Mouse (Mus musculus) left cerebral cortex, postnatal 14 days (tissue): ENCODE results near the gene Scml4. TPM values are rescaled to one million over a fixed set of nuclear protein-coding genes. Genes with fewer than 3 reads are reported as not detected.

ENCODE experiments used
- DNase-seq, 2 experiments: peaks; one replicate each; pipeline ENCODE4 v3.0.0; 2021 to 2022; ENCODE audit warnings: low spot score in 2 of 2, mixed read lengths in 1 of 2
- intact Hi-C: fragments of 180-260 bp; cut with DNase I; formaldehyde crosslinking; loops from one replicate; pipeline ENCODE4 v1.15.1; 2025
- total RNA-seq, 2 experiments: library from RNA; stranded (reverse); gene quantifications; 2 replicates each; pipeline ENCODE4 v1.2.3; 2021

Scml4 gene
- total RNA-seq, 2 experiments from 2014 or later: 4.1 to 5.4 TPM

GRCm38 (mm10) chr10:42893857-42894256, 33.7 kb downstream of the Scml4 start:
- intact Hi-C loops: no loop called here
- DNase-seq: no peak

DNA sequence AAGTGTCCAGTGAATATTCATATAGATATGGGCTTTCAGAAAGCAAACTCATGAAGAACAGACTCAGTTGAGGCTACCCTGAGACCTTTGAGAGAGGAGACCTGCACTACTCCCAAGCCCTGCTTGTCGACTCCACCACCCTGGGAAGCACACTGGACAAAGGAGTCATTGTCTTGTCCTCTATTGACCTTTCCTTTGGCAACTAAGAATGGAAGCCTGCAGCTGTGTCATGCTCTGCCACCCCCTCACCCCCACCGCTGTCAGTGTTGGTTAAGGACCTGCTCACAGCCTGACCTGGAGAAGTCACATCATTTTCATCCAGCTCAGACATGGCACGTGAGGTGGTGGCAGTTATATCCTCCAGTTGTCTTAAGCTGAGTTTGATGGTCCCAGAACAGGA, 34.1 kb downstream of the Scml4 start:
- intact Hi-C loops: no loop called here
- no peak for DNase-seq

DNA sequence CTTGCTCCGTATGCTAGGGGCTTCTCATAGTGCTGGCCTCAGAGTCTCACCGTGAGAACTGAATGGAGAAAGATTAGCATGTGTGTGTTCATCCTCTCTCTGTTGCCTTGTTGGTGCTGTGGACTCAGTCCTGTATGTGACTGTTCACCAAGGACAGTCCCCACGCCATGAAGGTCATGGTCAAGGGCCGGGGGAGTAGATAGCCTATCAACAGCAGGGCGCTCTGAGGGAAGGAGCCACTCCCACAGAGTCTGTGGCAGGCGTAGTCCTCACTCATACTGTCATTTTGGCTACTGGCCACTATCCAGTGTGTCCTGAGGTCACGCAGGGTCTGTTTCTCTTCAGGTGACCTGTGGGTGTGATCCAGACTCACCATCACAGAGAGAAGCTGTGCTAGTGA, 34.5 kb downstream of the Scml4 start:
- intact Hi-C loops: no loop called here
- no peak for DNase-seq

GRCm38 (mm10) chr10:42896621-42897020, 36.5 kb downstream of the Scml4 start:
- no peak for DNase-seq
- intact Hi-C loops: no loop called here

DNA sequence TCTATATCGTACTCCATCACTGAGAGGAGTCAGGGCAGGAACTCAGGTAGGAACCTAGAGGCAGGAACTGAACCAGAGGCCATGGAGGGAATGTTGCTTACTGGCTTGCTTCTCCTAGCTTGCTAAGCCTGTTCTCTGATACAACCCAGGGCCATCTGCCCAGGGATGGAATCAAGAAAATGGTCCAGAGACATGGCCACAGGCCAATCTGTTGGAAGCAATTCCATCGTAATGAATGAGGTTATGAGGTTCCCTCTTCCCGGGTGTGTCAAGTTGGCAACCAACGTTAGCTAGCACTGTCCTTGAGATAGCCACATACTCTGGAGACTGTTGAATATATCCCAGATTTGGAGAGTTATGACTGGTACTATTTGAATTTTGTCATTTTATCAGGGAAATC, 37.0 kb downstream of the Scml4 start:
- DNase-seq: no peak
- intact Hi-C loops: no loop called here

DNA sequence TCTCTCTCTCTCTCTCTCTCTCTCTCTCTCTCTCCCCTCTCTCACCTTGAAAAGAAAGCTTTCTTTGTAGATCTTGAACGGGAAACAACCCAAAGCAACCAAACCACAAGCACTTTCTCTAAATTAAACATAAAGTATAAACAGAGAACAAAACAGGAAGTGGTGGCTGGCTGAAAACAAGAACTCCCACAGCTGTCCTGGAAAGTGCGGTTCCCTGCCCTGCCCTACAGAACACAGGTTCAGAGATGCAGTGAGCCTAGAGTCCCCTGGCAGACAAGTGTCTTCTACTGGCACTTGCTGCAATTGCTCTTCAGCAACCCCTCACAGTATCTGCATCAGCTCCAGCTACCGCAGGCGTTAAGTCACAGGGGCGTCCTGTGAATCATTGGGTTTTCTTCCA, 37.5 kb downstream of the Scml4 start:
- intact Hi-C loops: no loop called here
- DNase-seq: no peak

- DNase-seq: no peak
- intact Hi-C loops: no loop called here
Observed at GRCm38 (mm10) chr10:42901361-42901760, 41.2 kb downstream of the Scml4 start.

GRCm38 (mm10) chr10:42903054-42903453, 42.9 kb downstream of the Scml4 start:
- intact Hi-C loops: no loop called here

GRCm38 (mm10) chr10:42908562-42908961, 48.4 kb downstream of the Scml4 start:
- intact Hi-C loops: no loop called here
- DNase-seq: no peak

More at GRCm38 (mm10) chr10:42903054-42903453, 42.9 kb downstream of the Scml4 start:
- DNase-seq: no peak

DNA sequence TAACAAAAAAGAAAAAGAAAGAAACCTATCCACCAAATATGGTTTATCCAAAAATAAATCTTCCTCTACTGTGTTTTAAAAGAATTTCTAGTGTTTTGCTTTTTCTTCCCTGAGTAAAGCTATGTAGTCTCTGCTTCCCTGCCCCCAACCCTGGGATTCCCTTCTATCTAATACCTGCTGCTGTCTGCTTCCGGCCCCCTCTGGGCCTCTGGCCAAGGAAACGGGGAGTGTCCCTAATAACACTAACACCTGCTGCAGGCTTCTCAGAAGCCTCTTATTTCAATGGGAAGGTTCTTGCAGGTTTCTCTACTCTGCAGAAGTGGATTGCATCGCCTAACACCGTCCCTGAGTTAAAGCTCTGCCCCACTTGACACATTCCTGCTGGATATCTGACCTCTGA, 50.4 kb downstream of the Scml4 start:
- intact Hi-C loops: no loop called here
- no peak for DNase-seq

- DNase-seq: no peak
Observed at GRCm38 (mm10) chr10:42912056-42912455, 51.9 kb downstream of the Scml4 start.

DNA sequence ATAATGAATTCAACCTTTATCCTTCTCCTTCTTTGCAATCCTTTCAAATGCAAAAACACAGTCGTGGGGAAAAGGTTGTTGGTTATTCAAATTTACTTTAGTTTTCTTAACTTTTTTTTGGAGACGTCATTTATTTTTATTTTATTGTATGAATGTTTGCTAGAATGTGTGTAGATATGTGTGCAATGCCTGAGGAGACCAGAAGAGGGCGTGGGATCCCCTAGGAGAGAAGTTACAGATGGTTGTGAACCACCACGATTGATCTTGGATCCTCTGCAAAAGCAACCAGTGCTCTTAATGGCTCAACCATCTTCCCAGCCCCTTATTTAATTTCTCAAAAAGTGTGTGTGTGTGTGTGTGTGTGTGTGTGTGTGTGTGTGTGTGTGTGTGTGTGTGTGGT, 53.0 kb downstream of the Scml4 start:
- DNase-seq: no peak
- intact Hi-C loops: no loop called here

More at GRCm38 (mm10) chr10:42912056-42912455, 51.9 kb downstream of the Scml4 start:
- intact Hi-C loops: no loop called here

- DNase-seq: no peak
Observed at GRCm38 (mm10) chr10:42914146-42914545, 54.0 kb downstream of the Scml4 start.

DNA sequence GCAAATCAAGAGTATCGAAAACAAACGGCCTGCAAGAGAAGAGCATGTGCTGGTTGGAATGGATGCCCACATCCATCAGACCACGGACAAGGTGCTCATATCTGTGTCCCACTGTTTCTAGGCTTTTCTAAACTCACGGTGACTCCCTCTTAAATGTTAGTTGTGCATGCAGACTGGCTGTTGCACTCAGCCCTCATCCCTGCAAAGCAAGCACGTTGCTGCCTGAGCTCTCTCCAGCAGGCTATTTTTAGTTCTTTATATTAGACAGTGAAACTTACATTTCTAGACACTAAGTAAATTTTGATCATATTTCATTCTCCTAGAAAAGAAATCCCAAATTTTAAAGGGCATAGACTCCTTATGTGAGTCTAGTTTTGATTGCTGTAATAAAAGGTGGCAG, 57.2 kb downstream of the Scml4 start:
- DNase-seq: no peak
- intact Hi-C loops: no loop called here

More at GRCm38 (mm10) chr10:42914146-42914545, 54.0 kb downstream of the Scml4 start:
- intact Hi-C loops: no loop called here

DNA sequence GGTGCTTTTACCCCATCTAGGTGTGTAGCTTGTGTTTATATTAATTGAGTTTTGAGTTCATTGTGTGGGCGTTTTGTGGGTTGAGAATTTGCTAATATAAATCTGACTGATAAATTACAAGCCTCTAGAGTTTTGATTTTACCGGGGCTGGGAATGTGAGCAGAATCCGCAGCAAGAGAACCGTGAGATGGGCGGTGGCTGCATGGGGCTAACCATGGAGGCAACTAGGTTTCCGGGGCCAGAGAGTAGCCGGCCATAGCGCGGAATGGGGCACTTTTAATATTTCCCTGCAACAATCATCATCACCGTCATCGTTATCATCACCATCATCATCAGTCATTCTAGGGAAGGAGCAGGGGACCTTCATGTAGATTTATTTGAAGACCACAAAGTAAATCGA, 59.6 kb downstream of the Scml4 start:
- intact Hi-C loops: no loop called here

DNA sequence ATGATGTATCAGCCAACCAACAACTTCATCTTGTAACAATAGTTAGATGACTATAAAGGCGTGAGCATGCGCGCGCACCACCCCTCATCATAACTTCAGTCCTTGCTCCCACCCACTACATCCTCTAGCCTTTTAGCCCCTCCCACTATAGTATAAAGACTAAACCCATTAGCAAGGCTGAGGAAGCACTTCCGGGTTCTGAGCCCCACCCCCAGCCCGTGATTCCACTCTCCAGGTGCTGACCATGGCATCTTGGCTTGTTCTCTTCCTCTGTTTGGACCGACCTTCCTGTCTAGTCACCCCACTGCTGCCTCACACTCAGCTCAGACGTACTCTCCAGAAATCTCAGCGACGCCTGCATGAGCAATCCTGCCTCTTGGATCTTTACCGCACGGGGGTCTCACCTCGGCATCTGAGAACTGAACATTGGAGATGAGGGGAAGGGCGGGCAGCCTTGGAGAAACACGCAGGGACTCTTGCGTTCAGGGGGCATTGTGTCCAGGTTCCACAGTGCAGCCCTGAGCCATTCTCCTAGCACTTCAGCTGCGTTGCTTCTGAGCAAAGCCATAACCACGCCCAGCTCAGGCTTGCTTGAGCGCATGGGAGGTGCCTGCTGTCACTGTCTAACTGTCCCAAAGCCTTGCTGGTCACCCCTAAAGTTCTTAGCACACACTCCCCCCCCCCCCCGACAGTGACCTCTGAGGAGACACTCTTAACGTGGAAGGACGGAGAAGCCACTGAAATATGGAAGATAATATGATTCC, 65.1 kb downstream of the Scml4 start:
- intact Hi-C loops: no loop called here
- DNase-seq: no peak

More for the DNA sequence above, 59.6 kb downstream of the Scml4 start:
- no peak for DNase-seq

DNA sequence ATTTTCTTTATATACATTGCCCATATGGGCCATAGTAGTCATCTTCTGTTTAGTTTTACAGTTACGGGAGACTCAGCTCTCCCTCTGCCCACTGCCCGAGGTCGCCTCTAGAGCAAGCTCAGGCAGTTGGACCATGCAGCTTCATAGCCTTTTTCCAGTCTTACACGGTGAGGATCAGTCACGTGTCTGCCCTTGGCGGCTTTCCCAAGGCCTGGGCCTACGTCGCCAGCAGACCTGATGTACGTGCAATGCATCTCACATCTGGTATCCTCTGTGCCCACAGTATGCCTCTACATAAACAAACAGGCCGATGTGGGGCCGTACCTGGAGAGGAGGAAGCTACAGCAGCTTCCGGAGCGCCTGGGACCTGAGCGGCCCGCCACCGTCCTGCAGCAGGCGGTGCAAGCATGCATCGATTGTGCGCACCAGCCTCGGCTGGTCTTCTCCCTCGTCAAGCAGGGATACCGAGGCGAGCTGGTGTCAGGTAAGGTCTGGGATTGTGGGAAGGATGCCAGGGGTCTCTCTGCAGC, 70.0 kb downstream of the Scml4 start:
- intact Hi-C loops: loop anchor here (10.0 kb wide), 1 partner anchor 625 kb away; no protein-coding TSS in a partner anchor
- DNase-seq: no peak

- intact Hi-C loops: loop anchor here (10.0 kb wide), 1 partner anchor 628 kb away; no protein-coding TSS in a partner anchor
- no peak for DNase-seq
Observed at GRCm38 (mm10) chr10:42932862-42933480, 72.8 kb downstream of the Scml4 start.

DNA sequence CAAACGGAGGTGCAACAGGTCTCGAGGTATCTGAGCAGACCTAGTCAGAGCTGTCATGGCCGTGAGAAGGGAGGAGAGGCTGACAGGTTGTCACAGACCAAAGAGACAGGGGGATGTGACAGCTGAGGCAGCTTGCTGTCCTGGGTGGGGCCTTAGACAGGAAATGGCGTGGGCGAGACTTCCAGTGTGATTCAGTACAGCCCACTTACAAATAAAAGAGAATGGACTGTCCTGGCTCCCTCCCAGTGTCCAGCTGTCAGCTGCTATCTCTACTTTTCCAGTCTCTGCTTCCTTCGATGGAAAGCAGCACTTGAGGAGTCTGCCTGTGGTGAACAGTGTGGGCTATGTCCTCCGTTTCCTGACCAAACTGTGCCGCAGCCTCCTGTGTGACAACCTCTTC, 74.5 kb downstream of the Scml4 start:
- peak in 1 of 2 experiments; percentile 19 for DNase-seq
- intact Hi-C loops: loop anchor here (10.0 kb wide), 1 partner anchor 630 kb away; no protein-coding TSS in a partner anchor

DNA sequence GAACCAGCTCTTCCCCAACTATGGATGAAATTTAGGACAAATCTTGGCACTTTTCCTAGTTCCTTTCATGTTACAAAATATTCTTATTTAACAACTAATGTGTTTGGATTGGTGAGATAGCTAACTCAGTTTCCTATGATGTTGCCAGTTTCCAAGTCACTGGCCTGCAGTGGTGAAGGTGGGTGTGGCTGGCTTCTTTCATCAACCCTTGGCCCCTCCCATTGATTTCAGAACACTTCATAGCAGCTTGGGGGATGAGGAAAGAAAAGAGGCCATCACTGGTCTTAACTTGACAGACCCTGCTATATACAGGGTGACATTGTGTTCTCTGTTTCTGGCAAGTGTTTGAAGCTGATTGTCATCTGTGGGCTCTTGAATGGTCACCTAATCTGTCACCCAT, 76.0 kb downstream of the Scml4 start:
- no peak for DNase-seq

More for the DNA sequence above, 76.0 kb downstream of the Scml4 start:
- intact Hi-C loops: loop anchor here (10.0 kb wide), 1 partner anchor 631 kb away; no protein-coding TSS in a partner anchor
